Mouse (Mus musculus) intestine, postnatal 0 days (tissue): ENCODE results near the gene Heca. TPM values are rescaled to one million over a fixed set of nuclear protein-coding genes. Genes with fewer than 3 reads are reported as not detected.
A peak's percentile ranks its signal among the peaks of the same experiment; 100 is the strongest.

ENCODE experiments used
- ATAC-seq: fragments of 200-750 bp; cut with Nextera tagmentation; 2 replicates; pipeline ENCODE4 v1.8.0; 2017; ENCODE audit warnings: mild to moderate bottlenecking, moderate TSS enrichment, moderate library complexity
- H3K27ac ChIP-seq: fragments of 300-500 bp; sonication (generic); 2 replicates; pipeline ENCODE4 v1.5.1; 2014; ENCODE audit warnings: mild to moderate bottlenecking, low read depth, low read length, moderate library complexity
- H3K27me3 ChIP-seq: fragments of 300-500 bp; sonication (generic); replicated peaks from 2 replicates; pipeline ENCODE4 v1.6.1; 2014; ENCODE audit warnings: low read length, mixed read lengths; ENCODE audit not compliant: control insufficient read depth, insufficient read depth
- H3K36me3 ChIP-seq: fragments of 300-500 bp; sonication (generic); 2 replicates; pipeline ENCODE4 v1.6.1; 2014; ENCODE audit warnings: mild to moderate bottlenecking, moderate library complexity; ENCODE audit not compliant: control insufficient read depth, insufficient read depth
- H3K4me1 ChIP-seq: fragments of 300-500 bp; sonication (generic); replicated peaks from 2 replicates; pipeline ENCODE4 v1.6.1; 2014; ENCODE audit warnings: antibody characterized with exemption, low read length, mixed read lengths; ENCODE audit not compliant: control insufficient read depth, insufficient read depth
- H3K4me2 ChIP-seq: fragments of 300-500 bp; sonication (generic); replicated peaks from 2 replicates; pipeline ENCODE4 v1.6.1; 2014; ENCODE audit warnings: low read depth, mild to moderate bottlenecking, moderate library complexity
- H3K4me3 ChIP-seq: fragments of 300-500 bp; sonication (generic); 2 replicates; pipeline ENCODE4 v1.5.1; 2014; ENCODE audit warnings: low read depth, low read length
- H3K9ac ChIP-seq: fragments of 300-500 bp; sonication (generic); 2 replicates; pipeline ENCODE4 v1.6.1; 2014; ENCODE audit warnings: mild to moderate bottlenecking, low read depth, low read length
- H3K9me3 ChIP-seq: fragments of 300-500 bp; sonication (generic); 2 replicates; pipeline ENCODE4 v1.6.1; 2016; ENCODE audit warnings: mixed run types; ENCODE audit not compliant: control insufficient read depth
- CTCF ChIP-seq: sonication (generic); IDR thresholded peaks from 2 replicates; pipeline ENCODE4 v1.5.1; 2016; ENCODE audit warnings: low read depth, mild to moderate bottlenecking, control low read depth, antibody characterized with exemption, moderate library complexity
- WGBS: fragments of 180-500 bp; shearing (Covaris S2); extraction: QIAGEN DNeasy Blood & Tissue Kit; methylation state at CpG from one replicate; pipeline ENCODE4 v1.1.7; 2014; 5-methylcytosine and 5-hydroxymethylcytosine counted together
- polyA plus RNA-seq: library from polyadenylated mRNA; unstranded; fragments of >200 nt; fragmentation: Nextera tagmentation; extraction: Ambion mirVana; gene quantifications from 2 replicates; pipeline ENCODE4 v1.2.1, GENCODE M21; 2015

The Heca gene
- polyA plus RNA-seq = 5.0 and 5.5 TPM in 2 replicates

DNA sequence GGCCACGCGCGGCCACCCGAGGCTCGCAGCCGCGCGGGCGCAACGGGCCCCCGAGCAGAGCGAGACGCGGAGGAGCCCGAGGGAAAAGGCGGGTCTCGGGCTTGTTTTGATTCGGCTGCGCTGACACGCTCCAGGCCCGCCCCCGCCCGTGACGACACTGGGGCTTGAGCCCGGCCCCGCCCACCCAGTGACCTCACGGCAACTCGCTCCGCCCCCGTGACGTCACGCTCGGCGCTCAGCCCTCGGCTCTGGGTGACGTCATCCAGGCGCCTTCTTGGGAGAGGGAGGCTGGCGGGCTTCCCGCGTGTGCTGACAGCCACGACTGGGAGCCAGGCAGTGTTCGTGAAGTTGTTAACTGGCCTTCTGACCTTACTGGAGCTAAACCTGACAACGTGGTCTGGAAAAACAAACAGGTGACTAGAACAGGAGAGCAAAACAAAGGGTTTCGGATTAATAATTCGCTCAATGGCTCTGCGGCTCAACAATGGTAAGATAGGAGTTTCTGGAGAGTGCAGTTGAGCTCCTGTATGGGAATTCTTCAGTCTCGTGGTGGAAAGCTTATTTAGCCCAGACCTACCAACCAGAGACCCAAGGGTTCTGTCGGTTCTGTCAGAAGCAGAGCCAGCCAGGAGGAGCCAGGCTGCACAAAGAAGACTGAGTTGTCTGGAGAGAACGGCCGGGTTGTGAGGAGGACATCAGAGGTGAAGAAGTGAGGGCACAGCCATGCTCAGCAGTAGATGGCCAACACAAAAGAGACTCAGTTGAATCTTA lies at the start of gene Heca:
TSS of gene Heca (minus strand) at position 108 of the 771 bp plus-strand sequence.
- peak; percentile 97 for ATAC-seq

GRCm38 (mm10) chr10:17990576-17990975 lies 42.7 kb upstream of the Heca start:
- no peaks in the 10 kb centered on the region for H3K9me3 ChIP-seq
- H3K27me3 ChIP-seq = no peaks in the 10 kb centered on the region
- 86% methylated on average over 4 of the region's 4 CpGs for WGBS
- ATAC-seq = no peak
- no peak overlapping the region for H3K4me3 ChIP-seq
- no peaks in the 10 kb centered on the region for H3K36me3 ChIP-seq
- H3K4me1 ChIP-seq = no peaks in the 10 kb centered on the region
- no peak for TF ChIP-seq CTCF
- H3K9ac ChIP-seq = no peak overlapping the region
- no peak overlapping the region for H3K4me2 ChIP-seq
- no peak overlapping the region for H3K27ac ChIP-seq

More for the DNA sequence above, at the start of gene Heca:
- no peaks in the 10 kb centered on the region for H3K9me3 ChIP-seq
- H3K27me3 ChIP-seq = no peaks in the 10 kb centered on the region
- 4% methylated on average over 50 of the region's 50 CpGs for WGBS
- no peaks in the 10 kb centered on the region for H3K36me3 ChIP-seq
- peak within 1 kb of the TSS; percentile 80 for H3K4me2 ChIP-seq
- peak within 1 kb of the TSS; percentile 94 for H3K27ac ChIP-seq
- H3K4me1 ChIP-seq = no peaks in the 10 kb centered on the region; the same call in 1 of the 2 replicates
- peak within 1 kb of the TSS; percentile 87 for H3K4me3 ChIP-seq
- H3K9ac ChIP-seq = peak within 1 kb of the TSS; percentile 94
- TF ChIP-seq CTCF = no peak

DNA sequence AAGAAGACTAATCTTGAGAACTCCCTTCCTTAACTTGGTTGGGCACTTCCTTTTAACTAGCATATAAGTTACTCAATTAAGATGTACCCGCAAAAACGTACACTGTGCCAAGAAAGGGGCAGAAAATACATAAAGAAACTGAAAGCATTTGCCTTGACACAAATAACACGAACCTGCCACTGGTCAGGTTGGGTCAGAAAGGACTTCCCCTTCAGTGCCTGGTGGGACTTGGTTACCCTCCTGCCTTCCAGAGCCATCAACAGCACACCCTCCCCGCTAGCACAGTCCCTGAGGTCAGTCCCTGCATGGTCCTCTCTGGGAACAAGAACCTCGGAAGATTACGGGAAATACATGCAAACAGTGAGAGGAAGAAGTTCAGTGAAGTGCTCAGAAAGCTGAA lies 41.3 kb upstream of the Heca start:
- ATAC-seq = no peak
- H3K9me3 ChIP-seq = no peaks in the 10 kb centered on the region
- no peak overlapping the region for H3K27ac ChIP-seq
- TF ChIP-seq CTCF = no peak
- H3K9ac ChIP-seq = no peak overlapping the region
- H3K27me3 ChIP-seq = no peaks in the 10 kb centered on the region
- 67% methylated on average over 6 of the region's 6 CpGs for WGBS
- no peak overlapping the region for H3K4me2 ChIP-seq
- H3K4me1 ChIP-seq = no peaks in the 10 kb centered on the region
- no peak overlapping the region for H3K4me3 ChIP-seq
- H3K36me3 ChIP-seq = no peaks in the 10 kb centered on the region

DNA sequence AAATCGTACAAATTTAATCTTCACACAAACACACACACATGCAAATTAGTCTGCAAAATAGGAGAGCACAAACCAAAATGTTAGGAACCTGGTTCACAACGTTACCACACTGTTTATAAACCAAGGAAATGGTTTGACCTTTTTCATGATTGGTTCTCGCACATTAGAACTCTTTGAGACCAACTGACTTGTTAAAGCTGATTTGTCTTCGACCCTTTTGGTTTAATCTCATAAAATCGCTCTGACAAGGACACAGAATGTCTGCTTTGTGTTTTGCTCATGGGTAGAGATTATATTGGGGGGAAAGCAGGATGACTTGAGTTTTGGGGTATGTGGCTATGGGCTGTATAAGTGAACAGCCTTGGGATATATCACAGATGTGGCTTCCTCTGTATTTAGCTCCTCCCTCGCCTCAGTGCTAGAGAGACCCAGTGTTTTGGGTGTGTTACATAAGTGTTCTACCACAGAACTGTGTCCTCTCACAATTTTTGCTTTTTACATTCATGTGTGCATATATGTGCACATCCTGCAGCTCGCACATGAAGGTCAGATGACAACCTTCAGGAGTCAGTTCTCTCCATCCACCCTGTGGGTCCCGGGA lies 40.1 kb upstream of the Heca start:
- H3K9me3 ChIP-seq = no peaks in the 10 kb centered on the region
- no peak overlapping the region for H3K4me3 ChIP-seq
- no peaks in the 10 kb centered on the region for H3K36me3 ChIP-seq
- H3K4me2 ChIP-seq = no peak overlapping the region
- no peak overlapping the region for H3K27ac ChIP-seq
- no peak for TF ChIP-seq CTCF
- WGBS = 79% methylated on average over 8 of the region's 8 CpGs
- no peak overlapping the region for H3K9ac ChIP-seq
- ATAC-seq = no peak
- no peaks in the 10 kb centered on the region for H3K27me3 ChIP-seq
- no peaks in the 10 kb centered on the region for H3K4me1 ChIP-seq

DNA sequence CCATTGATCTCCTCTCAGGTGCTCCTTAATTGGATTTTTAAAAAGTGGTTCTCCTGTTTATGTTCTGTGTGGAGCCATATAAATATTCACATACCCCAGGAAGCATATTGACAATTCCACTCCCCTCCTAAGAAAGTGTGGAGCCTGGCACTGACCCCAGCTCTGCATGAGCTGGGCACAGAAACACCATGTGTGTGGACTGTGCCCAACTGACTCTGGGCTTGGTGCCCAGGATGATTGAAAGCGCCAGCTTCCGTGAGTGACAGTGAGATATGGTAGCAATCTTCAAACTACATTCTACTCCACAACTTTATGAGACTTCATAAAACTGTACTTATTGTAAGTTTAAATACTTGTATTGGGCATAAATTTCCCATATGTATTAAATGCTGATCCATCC lies 35.4 kb upstream of the Heca start:
- no peak overlapping the region for H3K4me3 ChIP-seq
- TF ChIP-seq CTCF = no peak
- ATAC-seq = no peak
- H3K9me3 ChIP-seq = no peaks in the 10 kb centered on the region
- H3K9ac ChIP-seq = no peak overlapping the region
- WGBS = 82% methylated on average over 2 of the region's 2 CpGs
- H3K4me2 ChIP-seq = no peak overlapping the region
- H3K27ac ChIP-seq = no peak overlapping the region
- no peaks in the 10 kb centered on the region for H3K27me3 ChIP-seq
- no peaks in the 10 kb centered on the region for H3K36me3 ChIP-seq
- H3K4me1 ChIP-seq = no peaks in the 10 kb centered on the region

DNA sequence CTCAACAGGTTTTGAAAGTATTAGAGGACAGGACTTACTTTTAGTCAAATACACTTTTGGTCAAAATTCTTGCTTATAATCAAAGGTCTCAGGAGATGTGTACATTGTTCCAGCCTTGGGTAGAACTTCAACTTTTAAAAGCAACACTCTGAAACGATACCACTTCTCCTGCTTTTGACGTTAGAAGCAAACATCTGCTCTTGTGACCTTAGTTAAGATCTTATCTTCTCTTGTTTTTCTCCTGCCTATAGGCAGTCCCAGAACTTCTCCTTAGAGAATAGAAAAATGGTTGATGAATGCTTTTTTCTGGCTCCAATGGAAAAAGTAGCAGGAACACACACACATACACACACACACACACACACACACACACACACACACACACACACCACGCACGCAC lies 18.2 kb upstream of the Heca start:
- Histone ChIP-seq H3K9ac (no peak overlapping the region), H3K27ac (no peak overlapping the region), H3K36me3 (no peaks in the 10 kb centered on the region), H3K4me3 (no peak overlapping the region), H3K4me1 (no peaks in the 10 kb centered on the region), H3K4me2 (no peak overlapping the region), H3K27me3 (no peaks in the 10 kb centered on the region), H3K9me3 (no peaks in the 10 kb centered on the region)
- no peak for ATAC-seq
- TF ChIP-seq CTCF = no peak
- 54% methylated on average over 4 of the region's 4 CpGs for WGBS
